Mouse (Mus musculus) telencephalon, adult 2 months (tissue): Measurements from ENCODE around the gene Serpinb6c.
A peak's percentile ranks its signal among the peaks of the same experiment; 100 is the strongest.
"Not testable (repeated sequence)": the region's sequence is repeated elsewhere in the genome, so short reads cannot be mapped to it uniquely, and the experiment has no call there.

ENCODE experiments used
- DNase-seq: peaks from one replicate; pipeline ENCODE4 v3.0.0-alpha.2; 2011; ENCODE audit warnings: low read depth, low spot score

Serpinb6c gene

DNA sequence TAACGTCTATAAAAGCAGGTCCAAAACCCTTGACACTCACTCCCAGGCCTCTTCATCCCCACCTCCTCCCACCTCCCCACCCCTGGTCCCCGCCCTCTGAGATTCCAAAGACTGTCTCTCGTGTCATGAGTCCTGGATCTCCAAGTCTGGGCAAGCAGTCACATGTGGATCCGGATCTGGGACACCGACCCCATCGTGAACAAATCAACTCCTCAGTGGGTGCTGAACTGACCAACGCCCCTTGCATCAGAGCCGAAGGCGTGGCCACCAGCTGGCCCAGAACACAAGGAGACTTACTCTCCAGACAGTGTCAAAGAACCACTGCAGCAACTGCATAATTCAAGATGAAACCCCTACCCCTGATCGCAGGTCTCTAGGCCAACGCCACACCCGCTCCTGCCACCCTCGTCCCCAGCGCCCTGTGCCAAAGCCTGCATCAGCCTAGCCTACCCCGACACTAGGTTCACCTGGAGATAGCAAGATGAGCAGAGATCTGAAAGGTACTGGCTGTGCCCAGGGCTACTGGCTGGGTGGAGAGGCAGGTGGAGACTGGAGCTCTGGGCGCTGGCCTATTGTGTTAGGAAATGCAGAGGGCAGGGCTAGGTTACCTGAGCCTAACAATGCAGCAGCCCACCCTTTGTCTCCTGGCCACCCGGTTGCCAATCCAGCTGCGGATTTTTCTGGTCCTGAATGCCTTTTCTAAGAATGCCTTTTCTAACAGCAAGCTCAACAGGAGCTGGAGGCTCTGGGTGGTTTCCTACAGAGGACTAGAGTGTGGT, at the start of gene Serpinb6c:
Gene Serpinb6c, minus strand, starts transcription at position 533 of the 779 bp plus-strand sequence.
- no peak for DNase-seq

DNA sequence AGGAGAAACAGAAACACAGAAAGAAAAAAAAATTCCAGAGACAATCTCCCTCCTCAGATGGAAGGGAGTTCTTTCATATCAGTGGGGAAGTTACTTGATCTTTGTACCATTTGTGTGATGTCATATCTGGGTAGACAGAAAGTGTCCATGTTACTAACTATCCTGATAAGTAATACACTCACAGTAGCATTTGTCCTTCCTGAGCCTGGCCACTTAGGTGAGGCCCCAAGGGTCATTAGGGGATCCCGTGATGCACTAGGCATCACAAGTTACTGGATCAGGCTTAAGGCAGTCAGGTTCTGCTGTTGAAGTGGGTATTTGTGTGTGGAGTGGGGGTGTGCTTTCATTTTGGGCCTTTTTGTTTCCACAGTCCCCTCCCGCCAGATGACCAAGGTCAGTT, 47.4 kb upstream of the Serpinb6c start:
- no peak for DNase-seq

DNA sequence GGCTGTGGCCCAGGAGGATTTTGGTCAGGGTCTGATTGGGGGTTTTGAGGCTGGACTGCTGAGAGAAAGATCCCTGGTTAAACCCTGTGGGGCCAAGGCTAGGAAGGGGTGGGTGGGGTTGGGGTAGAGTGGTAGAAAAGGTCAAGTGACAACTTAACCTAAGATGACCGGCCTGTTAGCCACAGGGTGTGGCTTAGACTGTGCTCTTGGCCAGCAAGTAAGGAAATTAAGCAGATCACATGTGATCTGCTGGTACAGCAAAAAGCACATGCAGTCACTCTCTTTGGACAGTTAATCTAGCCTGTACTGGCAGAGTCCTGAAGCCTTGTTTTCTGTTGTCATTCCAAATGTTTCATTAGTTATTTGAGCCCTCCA, 46.6 kb upstream of the Serpinb6c start:
- no peak for DNase-seq

DNA sequence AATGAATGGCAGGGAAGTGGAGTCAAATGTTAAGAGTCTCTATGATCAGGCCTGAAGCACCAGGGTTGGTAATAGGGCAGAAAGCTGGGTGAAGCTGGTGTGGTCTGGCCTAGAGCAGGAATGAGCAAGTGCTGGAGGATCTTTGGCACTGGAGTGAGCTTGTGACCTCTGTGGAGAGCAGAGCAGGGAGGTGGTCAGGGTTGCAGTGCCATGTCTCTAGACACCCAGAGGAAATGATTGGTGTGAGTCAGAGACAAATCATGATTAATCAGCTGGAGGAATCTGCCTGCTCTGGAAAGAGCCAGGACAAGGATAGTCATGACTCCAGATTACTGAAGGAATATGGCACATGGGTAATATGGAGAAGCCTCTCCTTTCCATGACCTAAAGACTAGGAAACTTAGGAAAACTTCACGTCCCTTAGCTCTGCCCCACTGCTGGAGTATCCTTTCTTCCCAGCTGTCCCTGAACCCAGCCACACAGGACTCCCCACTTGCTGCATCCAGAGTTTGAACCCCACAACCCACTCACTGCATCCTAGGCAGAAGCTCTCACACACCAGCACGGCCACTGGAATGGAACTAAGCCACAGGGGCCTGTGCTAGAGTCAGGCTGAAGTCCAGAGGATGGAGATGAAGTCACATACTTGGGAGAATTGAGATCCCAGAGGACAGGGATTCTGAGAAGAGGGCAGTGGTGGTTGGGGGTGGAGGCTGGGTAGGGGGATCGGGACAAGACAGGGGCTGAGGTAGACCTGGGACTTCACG, 46.0 kb upstream of the Serpinb6c start:
- DNase-seq: no peak

DNA sequence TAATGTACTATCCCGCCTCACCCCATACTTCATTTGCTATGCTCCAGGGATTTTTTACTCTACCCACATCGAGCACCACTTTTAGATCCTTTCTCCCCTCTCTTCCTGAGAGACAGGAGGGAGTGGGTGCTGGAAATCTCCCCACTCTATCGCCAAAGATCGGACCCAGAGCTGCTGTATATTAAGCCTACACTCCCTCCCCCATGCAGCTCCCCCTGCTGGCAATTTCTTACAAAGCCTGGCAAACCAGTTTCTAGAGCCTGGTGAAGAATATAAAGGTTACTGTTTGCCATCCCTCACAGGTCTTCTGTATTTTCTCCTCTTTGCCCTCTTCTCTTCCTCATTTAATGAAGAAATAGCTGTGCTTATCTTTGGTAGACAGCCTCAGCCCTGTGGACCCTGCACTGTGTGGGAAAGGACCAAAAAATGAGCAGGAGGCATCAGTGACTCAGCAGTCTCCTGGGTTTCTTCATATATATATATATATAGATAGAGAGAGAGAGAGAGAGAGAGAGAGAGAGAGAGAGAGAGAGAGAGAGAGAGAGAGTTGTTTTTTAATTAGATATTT, 36.8 kb upstream of the Serpinb6c start:
- no peak for DNase-seq

DNA sequence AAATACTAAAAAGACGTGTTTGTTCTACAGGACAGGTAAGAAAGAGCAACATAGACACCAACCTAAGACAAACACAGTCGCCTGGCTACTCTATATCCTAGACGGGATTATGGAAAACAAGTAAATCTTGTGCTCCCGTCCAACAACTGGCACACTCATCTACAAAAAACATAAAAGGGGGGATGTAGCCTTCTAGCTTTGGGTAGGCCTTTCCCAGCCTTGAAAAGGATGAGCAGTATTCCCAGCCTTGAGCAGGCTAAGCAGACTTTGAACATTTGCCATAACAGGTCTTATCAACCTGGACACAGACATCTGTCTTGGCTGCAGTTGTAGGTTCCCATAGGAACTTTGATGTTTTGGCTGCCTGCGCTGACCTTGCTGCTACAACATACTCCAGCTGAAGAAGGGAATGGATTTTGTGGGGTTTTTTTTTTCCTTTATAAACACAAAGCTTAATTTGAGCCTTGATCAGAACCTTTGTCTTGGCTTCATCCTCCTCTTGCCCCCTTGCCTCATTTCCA, 35.8 kb upstream of the Serpinb6c start:
- no peak for DNase-seq

DNA sequence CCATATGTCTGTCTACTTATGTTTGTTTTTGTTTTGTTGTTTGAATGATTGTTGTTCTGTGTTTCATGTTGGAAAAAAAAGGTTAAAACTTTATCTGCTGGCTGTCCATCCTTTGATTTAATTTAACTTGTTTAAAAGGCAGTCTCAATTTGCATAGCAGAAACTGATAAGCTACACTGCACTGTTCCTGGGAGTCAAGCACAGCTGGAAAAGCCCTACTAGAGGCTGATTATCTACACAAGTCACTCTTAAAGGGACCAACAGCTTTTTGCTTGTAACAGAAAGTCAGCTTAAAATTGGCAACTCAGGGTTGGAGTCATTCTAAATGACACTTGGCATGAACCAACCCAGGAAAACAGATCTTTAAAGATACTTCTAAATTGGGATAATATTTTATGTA, 32.1 kb upstream of the Serpinb6c start:
- not testable (repeated sequence) for DNase-seq

DNA sequence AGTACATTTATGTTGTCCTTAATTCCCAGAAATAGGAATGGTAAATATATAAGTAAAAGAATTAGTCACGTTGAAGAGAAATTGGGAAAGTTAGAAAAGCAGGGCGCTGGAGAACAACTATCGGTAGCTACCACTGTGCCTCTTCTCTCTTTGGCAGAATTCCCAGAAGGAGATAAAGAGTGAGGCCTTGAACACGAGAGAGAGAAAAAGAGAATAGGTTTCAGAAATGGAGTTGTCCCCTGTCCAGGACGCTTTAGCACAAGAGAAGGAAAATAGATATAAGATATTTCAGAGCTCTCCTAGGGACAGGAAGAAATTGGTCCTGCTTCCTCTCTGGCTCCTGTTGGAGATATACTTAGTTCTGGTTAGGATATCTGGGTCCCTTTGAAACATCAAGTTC, 31.6 kb upstream of the Serpinb6c start:
- DNase-seq: no peak

DNA sequence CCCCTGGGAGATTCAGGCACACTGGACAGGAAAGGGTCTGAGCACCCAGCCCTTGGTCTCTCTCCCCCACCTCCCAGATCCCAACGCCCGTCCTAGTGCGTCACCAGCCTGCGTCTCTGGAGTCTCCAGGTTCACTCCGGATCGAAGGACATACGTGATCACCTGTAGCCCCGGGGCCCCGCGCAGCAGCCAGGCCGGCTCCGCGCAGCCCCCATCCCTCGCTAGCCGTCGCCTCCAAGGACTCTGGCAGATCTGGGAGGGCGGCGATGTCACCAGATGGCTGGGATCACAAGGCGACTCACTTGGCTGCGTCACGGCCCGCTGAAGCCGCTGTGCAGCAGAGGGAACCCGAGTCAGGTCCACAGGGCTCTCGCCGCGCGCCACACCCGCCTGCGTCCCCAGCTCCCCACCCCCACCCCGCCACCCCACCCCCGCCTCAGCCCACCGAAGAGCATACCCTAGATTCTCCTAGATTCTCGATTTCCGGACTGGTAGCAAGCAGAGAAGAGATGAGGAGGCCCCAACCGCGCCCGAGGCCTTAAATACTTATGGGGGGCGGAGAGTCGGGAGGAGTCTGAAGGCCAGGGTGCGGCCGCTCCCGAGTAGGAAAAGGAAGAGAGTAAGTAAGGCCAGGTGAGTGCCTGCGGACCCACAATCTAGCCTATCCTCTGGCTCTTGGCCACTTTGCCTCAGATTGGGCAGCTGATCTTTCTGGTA, 30.1 kb upstream of the Serpinb6c start:
- DNase-seq: peak; percentile 34

DNA sequence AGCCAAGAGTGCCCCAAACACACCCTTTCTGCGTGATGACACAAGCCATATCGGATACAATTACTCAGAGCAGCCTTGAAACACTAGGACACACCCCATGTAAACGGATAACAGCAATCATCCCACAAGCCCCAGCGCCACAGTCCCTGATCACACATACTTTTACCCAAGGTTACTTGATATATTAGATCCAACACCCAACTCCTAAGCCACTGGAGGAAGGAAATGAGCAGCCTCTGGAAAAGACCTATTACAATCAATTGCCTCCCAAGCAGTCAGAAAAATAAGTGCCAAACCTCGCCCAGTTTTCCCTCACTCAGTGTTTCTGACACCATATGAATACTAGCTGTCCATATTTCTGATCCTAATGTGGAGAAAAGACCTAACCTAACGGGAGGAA, 29.2 kb upstream of the Serpinb6c start:
- DNase-seq: no peak

DNA sequence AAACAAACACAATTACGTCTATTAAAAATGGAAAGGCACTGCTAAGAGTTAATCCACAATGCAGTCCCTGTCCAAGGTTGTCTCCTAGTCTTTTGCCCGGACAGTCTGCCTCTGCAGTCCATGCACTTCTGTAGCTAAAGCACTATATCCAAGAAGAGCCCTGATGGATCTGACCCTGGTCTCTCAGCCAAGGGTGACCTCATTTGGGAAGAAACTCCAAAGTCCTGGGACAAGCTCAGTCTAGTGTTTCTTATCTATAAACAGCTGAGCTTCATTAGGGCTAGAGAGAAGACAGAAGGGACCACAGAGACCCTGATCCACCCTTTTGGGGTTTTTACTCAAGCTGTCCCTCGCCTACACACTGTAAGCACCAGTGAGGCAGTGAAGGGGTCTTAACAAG, 25.4 kb upstream of the Serpinb6c start:
- DNase-seq: no peak

DNA sequence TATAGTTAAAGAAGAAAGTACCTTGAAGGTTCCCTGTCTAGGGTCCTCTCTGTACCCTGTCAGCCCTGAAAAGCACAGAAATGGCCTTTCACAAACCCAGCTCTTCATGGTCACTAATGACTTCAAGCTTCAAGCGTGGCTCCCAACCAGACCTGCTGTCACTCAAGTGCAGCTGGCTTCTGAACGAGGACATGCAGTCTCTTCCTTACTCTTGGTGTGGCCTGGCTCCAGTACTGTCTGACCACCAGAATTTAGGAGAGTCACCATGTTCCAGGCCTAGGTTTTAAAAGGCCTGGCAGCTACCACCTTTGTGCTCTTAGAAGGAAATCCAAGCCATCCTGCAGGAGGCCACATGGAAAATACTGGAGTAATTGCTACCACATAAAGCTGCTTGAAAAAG, 24.8 kb upstream of the Serpinb6c start:
- no peak for DNase-seq

DNA sequence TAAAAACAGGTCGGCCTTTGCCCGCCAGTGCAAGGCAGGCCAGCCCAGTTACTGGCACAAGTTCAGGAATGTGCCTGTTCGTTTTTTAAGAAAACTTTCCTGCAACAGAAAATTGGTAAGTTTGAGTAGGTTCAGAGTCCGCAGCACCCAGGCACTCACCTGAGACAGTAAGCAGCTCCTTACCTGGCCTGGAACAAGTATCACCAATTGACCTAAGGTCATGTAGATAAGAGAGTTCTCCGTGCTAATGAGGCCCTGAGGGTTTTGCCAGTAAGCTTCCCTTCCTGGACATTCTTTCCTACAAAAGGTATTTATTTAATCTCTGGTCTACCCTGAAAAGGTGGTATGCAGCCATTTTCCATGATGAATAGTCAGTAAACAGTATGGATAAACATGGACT, 16.2 kb upstream of the Serpinb6c start:
- no peak for DNase-seq

DNA sequence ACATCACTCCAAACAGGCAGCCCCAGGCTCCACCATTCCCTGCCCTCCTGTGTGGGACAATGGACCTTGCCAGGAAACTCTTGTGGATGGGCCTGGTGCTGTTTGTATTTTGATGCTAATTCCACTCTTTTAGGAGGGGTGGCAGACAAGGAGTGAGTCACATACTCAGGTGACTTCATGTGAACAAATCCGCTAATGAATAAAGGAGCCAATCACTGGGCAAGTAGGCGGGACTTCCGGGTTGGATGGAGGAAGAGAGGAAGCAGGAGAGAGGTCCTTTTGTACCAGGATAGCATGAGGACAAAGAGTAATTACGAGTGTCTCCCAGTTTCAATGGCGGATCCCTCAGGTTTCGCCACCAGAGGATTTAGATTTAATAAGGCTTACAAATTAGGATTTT, 15.5 kb upstream of the Serpinb6c start:
- no peak for DNase-seq

DNA sequence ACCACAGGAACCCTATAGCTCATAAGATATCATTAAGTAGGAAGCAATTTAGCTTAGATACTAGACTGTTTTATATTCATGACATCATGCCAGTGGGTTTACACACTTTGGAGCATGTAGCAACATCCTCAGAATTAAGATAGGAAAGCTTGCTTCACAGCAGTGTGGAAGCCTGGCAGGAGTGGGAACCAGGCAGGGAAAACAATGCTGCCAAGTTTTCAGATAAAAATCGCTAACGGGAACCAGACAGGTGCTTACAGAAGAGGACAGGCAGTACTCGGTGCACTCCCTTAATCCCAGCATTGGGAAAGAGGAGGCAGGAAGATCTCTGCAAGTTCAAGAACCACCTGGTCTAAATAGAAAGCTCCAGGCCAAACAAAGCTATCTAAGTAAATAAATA, 1.3 kb upstream of the Serpinb6c start:
- DNase-seq: no peak

DNA sequence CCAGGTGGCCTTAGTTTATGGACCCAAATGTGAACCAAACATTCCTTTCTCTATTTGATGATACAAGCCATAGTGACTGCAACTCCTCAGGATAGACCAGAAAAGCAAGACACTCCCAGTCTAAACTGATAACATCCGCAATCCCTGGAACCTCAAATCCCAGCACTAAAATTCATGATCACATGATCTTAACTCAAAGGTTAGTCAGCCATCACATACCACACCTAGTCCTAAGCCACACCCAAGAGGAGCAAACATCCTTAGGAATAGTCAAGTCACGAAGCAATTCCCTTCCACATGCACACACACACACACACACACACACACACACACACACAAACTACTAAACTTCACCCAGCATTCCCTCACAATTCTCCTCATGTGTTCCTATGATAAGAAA, 2.2 kb downstream of the Serpinb6c start:
- DNase-seq: no peak

DNA sequence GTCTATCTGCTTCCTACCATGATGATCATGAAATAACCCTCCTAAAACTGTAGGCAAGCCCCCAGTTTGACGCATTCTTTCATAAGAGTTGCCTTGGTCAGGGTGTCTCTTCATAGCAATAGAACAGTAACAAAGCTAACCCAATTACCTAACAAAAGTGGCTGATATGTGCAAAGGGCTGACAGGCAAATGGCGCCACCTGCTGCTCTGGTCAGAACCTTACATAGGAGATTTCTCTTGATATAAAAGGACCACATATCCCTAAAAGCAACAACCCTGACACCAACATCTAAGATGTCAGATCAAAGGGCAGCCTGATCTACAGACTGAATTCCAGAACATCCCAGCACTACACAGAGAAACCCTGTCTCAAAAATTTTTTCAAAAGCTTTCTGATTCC, 11.3 kb downstream of the Serpinb6c start:
- DNase-seq: peak; percentile 9

DNA sequence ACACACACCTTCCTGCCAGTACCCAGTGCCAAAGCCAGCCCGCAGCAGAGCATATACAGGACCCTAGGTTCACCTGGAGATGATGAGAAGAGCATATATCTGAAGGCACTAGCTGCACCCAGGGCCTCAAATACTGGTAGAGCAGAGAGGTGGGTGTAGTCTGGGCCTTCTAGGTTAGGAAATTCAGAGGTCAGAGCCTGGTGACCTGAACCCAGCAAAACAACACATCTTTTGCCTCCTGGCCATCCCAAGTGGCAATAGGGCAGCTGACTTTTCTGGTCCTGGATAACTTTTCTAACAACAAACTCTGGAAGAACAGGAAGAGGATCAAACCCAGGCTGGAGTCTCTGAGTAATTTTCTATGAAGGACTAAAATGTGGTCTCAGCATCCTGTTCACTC, 62.2 kb downstream of the Serpinb6c start, which contains the start of gene Serpinb6e:
Gene Serpinb6e, minus strand, starts transcription at position 101 of the 400 bp plus-strand sequence.
- DNase-seq: no peak

DNA sequence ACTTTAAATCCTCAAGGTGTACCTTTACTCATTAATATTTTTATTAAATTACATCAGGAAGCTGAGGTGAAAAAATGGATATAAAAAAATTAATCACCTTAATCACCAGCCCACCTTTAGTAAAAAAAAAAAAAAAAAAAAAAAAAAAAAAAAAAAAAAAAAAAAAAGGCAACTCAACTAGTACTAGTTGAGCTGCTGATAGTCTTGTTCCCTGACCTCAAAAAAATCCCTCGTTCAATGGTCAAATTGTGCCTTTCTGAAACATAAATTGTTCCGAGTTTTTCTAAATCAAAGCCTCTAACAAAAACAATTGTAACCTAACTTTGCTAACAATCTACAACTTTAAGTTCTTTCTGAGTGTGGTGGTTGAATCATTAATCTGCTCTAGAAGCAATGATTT, 74.8 kb downstream of the Serpinb6c start:
- no peak for DNase-seq
